Mouse (Mus musculus): Measurements from ENCODE around the gene Inpp5d.

Inpp5d gene

GRCm38 (mm10) chr1:87620211-87620668 is at the start of gene Inpp5d:
Gene Inpp5d, plus strand, starts transcription at chr1:87620312.
- DNase-seq (ENCODE audit: low spot score): no peak

DNA sequence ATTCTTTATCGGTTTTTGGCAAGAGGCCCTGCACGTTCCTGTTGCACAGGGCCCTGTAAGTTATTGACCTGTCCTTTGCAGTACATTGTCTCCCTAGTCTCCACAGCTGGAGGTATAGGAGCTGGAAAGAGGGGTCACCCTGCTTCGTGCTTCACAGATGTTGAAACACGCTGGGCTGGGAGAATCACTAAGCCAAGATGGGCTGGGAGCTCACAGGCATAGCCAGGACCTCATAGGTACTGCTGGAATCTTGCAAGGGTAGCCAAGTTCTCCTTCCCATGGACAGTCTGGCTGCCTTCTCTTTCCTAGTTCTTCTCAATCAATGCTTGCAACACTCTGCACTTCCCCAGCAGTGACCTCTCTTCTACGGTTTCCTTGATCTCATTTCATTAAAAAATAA is 46.9 kb upstream of the Inpp5d start:
- no peak for DNase-seq (ENCODE audit: low spot score)

GRCm38 (mm10) chr1:87573800-87574215 is 46.3 kb upstream of the Inpp5d start, which contains the start of gene Ngef:
Gene Ngef, minus strand, starts transcription at chr1:87573870.
- peak; percentile 30 for DNase-seq (ENCODE audit: low spot score)

- no peak for DNase-seq (ENCODE audit: low spot score)
Measured at GRCm38 (mm10) chr1:87574353-87574752, 45.8 kb upstream of the Inpp5d start.

GRCm38 (mm10) chr1:87574785-87575184 is 45.3 kb upstream of the Inpp5d start:
- DNase-seq (ENCODE audit: low spot score): peak; percentile 61

- DNase-seq (ENCODE audit: low spot score): no peak
Measured at GRCm38 (mm10) chr1:87578965-87579364, 41.1 kb upstream of the Inpp5d start.

DNA sequence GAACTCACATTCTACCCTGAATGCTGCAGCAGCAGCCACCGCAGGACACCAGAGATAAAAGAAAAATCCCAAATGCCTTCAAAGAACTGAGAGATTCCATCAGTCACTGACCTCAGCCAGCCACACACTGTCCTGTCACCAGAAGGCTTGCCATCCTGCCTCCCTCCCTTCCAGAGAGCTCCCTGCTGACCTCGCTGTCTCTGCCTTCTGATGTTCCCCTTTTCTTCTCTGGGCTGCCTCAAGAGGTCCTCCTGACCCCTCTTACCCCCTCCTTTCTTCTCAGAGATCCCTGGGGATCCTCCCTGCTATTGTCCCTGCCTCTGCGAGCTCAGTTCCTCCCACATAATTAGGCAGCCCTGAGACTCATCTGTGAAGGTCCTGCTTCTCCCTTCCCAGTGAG is 39.3 kb upstream of the Inpp5d start:
- no peak for DNase-seq (ENCODE audit: low spot score)

DNA sequence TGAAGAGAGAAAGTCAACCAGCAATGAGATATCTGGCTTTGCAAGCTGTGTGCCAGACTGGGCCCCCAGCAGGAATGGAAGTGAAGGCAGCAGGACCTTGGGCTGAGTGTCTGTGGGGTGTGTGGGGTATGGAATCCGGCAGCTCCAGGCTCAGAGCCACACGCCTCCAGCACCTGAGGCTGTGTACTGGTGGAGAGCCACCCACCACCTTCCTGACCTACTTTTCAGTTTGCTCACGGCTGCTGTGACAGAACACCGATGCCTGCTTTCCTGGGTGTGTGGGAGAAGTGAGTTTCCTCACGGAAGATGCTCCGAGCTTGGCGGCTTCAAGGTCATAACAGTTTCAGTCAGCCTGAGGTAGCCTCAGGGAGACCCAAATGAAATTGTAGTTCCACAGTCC is 30.9 kb upstream of the Inpp5d start:
- no peak for DNase-seq (ENCODE audit: low spot score)

- no peak for DNase-seq (ENCODE audit: low spot score)
Measured at GRCm38 (mm10) chr1:87589980-87590379, 30.1 kb upstream of the Inpp5d start.

DNA sequence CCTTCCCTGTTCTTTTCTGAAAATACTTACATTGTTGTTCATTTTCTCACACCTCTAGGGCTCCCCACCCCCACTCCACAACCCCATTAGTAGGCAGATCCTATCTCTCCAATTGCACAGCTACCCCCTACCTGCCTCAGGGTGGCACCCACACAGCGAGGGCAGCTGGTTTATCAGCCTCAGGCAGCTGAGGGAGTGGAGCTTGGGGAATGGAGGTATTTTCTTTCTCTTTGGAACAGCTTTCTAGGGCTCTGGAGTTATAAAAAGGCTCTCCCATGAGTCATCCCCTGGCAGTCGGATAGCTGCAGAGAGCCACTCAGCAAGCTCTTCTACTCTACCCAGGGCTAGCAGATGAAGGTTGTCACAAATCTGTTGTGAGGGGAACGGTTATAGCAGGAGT is 25.9 kb upstream of the Inpp5d start:
- no peak for DNase-seq (ENCODE audit: low spot score)

DNA sequence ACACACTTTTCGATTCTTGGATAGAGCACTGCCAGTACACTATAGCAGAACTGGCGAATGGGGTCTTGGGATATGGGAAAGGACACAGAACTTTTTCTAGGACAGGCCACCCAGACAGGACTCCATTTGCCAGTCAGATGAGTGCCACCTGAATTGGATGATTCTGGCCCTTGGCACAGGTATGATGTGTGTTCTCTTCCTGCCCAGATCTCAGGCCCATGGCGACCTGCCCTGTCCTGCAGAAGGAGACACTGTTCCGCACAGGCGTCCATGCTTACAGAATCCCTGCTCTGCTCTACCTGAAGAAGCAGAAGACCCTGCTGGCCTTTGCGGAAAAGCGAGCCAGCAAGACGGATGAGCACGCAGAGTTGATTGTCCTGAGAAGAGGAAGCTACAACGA is 25.4 kb upstream of the Inpp5d start:
- DNase-seq (ENCODE audit: low spot score): no peak

DNA sequence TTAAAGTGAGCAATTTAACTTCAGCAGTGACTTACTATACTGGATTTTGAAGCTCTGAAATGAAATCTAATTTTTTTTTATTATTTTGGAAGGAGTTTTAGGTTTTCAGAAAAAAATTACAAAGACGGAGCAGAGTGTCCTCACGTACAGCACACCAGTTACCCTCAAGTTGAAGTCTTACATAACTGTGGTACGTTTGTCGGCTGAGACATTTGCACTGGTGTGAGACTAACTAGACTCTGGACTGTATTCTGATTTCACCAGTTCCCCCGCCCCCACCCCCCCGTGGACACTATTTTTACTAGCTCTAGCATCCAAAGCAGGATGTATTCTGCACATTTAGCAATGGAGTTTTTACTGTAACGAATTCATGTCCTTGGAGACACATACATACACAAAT is 19.6 kb upstream of the Inpp5d start:
- DNase-seq (ENCODE audit: low spot score): no peak

DNA sequence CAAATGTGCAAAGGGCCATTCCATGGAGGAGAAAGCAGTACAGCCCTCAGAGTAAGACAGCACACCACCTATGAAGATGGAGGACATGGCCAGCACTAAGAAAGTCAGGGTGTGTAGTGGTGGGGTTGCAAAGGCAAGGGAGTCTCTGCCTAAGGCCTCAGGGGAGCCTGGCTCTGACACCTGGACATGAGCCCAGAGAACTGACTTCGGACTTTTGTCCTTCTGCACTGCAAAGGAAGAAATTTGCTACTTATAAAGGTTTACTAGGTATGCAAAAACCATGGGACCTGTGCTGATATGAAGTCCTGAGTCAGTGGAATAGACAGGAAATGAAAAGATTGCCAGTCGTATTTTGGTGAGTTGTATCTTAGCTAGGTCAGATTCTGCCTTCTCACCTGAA is 18.3 kb upstream of the Inpp5d start:
- no peak for DNase-seq (ENCODE audit: low spot score)

- no peak for DNase-seq (ENCODE audit: low spot score)
Measured at GRCm38 (mm10) chr1:87603389-87603788, 16.7 kb upstream of the Inpp5d start.

GRCm38 (mm10) chr1:87605296-87605695 is 14.8 kb upstream of the Inpp5d start:
- DNase-seq (ENCODE audit: low spot score): no peak

DNA sequence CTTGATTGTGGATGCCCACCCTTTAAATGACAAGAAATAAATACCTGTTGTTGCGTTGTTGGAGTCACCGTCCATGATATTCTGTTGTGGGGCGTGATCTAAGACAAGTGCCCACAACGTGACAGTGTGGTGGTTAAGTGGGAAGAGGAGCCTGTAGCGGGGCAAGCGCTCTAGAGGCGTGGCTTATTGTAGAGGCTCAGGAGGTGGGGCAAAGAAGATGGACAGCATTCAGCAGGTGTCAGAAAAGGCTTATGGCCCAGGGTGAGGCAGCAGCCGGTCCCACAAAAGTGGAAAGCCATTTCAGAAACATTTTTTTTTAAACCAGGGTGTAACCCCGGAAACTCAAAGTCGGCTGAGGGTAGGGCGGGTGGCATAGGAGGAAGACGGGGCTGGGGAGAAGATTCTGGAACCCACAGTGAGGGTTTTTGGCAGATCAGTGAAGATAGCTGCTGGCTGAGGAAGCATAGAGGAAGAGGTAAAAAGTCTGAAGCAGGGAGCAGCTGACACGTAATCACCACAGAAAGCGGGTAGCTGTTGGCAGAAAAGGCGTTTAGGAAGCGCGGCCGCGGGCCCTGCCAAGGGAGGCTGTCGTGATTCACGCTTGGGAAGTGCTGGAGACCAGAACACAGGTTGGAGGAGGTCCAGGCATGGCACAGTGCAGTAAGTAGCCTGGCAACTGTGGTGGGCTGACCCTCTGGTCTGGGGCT is 12.6 kb upstream of the Inpp5d start:
- DNase-seq (ENCODE audit: low spot score): no peak

DNA sequence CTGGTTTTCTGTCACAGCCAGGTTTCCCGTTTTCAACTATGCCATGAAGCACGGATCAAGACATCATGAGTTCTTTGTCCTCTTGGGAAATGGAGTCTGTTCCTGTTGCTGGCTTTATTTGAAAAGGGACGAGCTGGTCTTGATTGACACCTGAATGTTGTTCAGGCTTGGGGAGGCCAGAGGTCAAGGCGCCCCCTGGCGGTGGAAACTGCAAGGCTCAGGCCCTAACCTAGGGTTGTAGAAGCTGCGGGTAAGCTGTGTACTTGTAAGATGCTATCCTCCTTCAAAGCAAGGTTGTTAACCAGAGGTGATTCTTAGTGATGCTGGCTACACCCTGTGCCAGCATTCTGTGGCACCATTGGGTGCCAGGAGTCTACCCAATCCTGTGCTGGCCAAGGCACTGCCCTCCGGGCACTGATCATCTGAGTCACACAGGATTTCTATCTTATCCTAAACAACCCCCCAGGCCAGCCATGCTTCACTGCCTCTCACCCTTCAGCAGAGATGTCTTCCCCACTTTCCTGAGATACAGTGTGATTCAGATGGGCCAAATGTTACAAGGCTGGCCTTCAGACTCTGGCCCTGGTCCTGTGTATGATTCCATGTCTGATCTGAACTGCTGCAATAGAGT is 11.6 kb upstream of the Inpp5d start:
- peak; percentile 42 for DNase-seq (ENCODE audit: low spot score)

GRCm38 (mm10) chr1:87614576-87615295 is 5.4 kb upstream of the Inpp5d start:
- DNase-seq (ENCODE audit: low spot score): no peak

DNA sequence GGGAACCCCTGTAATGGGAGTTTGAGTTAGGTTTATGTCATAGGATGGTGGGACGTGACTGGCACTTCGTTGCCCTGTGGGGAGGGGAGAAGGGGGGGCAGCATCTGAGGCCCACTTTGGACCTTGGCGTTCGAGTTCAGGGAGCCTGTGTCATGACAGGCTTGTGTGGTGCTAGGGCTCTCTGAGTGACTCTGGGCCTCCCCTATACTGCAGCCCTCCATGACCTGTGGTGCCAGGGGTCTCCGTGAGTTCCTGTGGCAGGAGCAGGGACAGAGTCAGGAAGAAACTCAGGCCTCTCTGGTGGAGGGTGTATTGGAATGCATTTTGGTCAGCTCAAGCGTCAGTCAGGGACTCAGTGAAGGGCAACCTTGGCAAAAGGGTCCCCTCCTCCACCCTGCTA is 581 bp downstream of the Inpp5d start:
- DNase-seq (ENCODE audit: low spot score): no peak

GRCm38 (mm10) chr1:87621146-87621857 is 1.2 kb downstream of the Inpp5d start:
- no peak for DNase-seq (ENCODE audit: low spot score)

DNA sequence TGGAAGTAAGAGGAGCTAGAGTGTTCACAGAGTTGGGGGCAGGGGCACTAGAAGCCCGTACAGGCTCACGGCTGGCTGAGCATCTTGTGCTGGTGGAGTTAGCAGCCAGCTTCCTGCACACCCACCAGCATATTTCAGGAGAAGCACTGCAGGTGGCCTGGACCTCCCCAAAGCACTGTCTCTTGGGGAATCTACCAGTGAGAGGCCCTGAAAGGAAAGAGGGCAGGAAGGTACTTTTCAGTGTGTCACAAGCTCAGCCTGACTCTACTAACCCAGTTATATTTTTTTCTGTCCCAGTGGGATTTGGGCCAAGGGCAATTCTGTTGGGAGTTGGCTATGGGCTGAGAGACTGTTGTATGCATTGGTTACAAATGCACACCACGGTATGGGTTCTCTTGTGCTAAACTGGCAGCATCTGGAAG is 1.8 kb downstream of the Inpp5d start:
- DNase-seq (ENCODE audit: low spot score): no peak

DNA sequence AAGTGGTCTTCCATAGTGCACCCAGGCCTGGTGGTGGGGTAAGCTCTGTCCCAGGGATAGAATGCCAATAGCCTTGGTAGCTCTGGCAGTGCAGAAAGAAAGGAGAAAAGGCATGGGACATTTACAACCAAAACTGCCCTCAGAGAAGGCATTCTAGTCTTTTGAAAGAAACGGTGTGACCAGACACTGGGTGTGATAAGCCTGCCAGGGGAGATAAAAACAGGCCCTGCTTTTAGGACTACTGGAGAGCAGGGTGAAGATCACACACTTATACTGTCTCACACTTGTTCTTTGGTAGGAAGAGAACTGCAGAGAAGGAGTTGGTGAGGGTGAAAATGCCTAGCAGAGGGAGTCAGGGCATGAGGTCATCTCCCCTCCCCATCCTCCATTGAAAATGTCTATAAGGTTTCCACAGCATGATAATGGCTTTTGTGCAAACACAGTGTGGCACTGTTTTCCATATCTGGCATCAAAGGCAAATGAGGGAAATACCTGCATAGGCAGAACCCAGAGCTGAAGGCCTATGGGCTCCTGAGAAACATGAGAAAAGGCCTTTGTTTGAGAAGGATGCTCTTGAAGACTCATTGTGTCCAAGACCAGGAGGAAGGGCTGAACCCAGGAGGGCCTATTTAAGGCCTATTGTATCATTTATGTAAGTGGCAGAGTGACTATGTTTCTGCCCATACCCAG is 4.0 kb downstream of the Inpp5d start:
- DNase-seq (ENCODE audit: low spot score): no peak

Measured in ovary, postnatal 14 days (tissue).